In genomic region chr4:41274377-41274979, GRCm38 (mm10) we compare ENCODE assay signal across 8 mouse cellular contexts. TPM values are rescaled to one million over a fixed set of nuclear protein-coding genes. Genes with fewer than 3 reads are reported as not detected.
DNase-seq lines count a peak whose midpoint lies in the region; ATAC-seq and TF ChIP-seq lines count a peak whose summit lies in the region.

No protein-coding gene starts in this region.

- DNase-seq in heart, adult 2 months, result no peak
- DNase-seq in heart, adult 11 months, result no peak
- DNase-seq in ES-CJ7 (ENCODE audit: low read depth, low spot score), result peak; percentile 88
- DNase-seq in intestine, embryonic 14.5 days (ENCODE audit: low spot score), result no peak
- DNase-seq in right cerebral cortex, adult 2 months (ENCODE audit: low spot score in 2 of 2), result no peak
- no peak for DNase-seq in layer of hippocampus, postnatal 14 days (ENCODE audit: low spot score in 2 of 2)

- H3K27me3 ChIP-seq in heart, adult 2 months (ENCODE audit: control insufficient read depth, insufficient read depth, low read length), result no peaks in the 10 kb centered on the region
- no peaks in the 10 kb centered on the region for H3K27me3 ChIP-seq in intestine, embryonic 14.5 days (replicated peaks; ENCODE audit: control insufficient read depth, insufficient read depth, low read length)
- H3K27me3 ChIP-seq in midbrain, embryonic 16.5 days (ENCODE audit: control insufficient read depth, insufficient read depth, low read depth, low read length), result no peaks in the 10 kb centered on the region

- peak overlapping the region; percentile 88 for H3K9ac ChIP-seq in heart, adult 2 months (ENCODE audit: low read depth, low read length)
- H3K9ac ChIP-seq in intestine, embryonic 14.5 days (ENCODE audit: low read length), result peak overlapping the region; percentile 94
- H3K9ac ChIP-seq in midbrain, embryonic 16.5 days (ENCODE audit: low read depth, low read length), result peak overlapping the region; percentile 91

- H3K4me3 ChIP-seq in heart, adult 2 months, result peak overlapping the region; percentile 69
- peak overlapping the region; percentile 97 for H3K4me3 ChIP-seq in embryonic fibroblast, embryonic 13.5 days (ENCODE audit: insufficient read depth, low read length)
- peak overlapping the region; percentile 90 for H3K4me3 ChIP-seq in intestine, embryonic 14.5 days (ENCODE audit: low read depth, low read length)
- peak overlapping the region; percentile 83 for H3K4me3 ChIP-seq in midbrain, embryonic 16.5 days (ENCODE audit: low read depth, low read length)

- no peak for TF ChIP-seq CTCF in heart, adult 2 months (IDR thresholded peaks at IDR 0.05)
- no peak for TF ChIP-seq CTCF in embryonic fibroblast, embryonic 13.5 days (IDR thresholded peaks at IDR 0.05; ENCODE audit: borderline replicate concordance, insufficient read depth, low read length)

- intact Hi-C loops in heart, adult 2 months (cut with DNase I), result loop anchor here (2.0 kb wide), 1 partner anchor 40 kb away; the partner anchor contains the start of gene Dcaf12

- TF ChIP-seq EP300 in heart, adult 2 months (IDR thresholded peaks at IDR 0.05; ENCODE audit: insufficient read depth, low read depth, low read length), result no peak

- peak overlapping the region; percentile 60 for H3K4me2 ChIP-seq in intestine, embryonic 14.5 days (ENCODE audit: low read length)
- peak overlapping the region; percentile 95 for H3K4me2 ChIP-seq in midbrain, embryonic 16.5 days (ENCODE audit: low read length)

- H3K79me2 ChIP-seq in heart, adult 2 months (replicated peaks; ENCODE audit: control insufficient read depth, insufficient read depth, low read length), result peaks cover 3% of the 10 kb centered on the region; the same call in 1 of the 2 replicates

- peak overlapping the region; percentile 94 for H3K27ac ChIP-seq in heart, adult 2 months
- H3K27ac ChIP-seq in embryonic fibroblast, embryonic 13.5 days (ENCODE audit: insufficient read depth, low read length), result peak overlapping the region; percentile 91
- peak overlapping the region; percentile 96 for H3K27ac ChIP-seq in intestine, embryonic 14.5 days (ENCODE audit: low read depth)
- H3K27ac ChIP-seq in midbrain, embryonic 16.5 days (ENCODE audit: low read length), result peak overlapping the region; percentile 94

- TF ChIP-seq POLR2A in heart, adult 2 months (IDR thresholded peaks at IDR 0.05; ENCODE audit: insufficient read depth, low read depth, low read length), result no peak
- no peak for TF ChIP-seq POLR2A in embryonic fibroblast, embryonic 13.5 days (IDR thresholded peaks at IDR 0.05; ENCODE audit: low read depth, low read length)

- H3K9me3 ChIP-seq in intestine, embryonic 14.5 days (ENCODE audit: control insufficient read depth, low read length), result no peaks in the 10 kb centered on the region
- H3K9me3 ChIP-seq in midbrain, embryonic 16.5 days (replicated peaks; ENCODE audit: control insufficient read depth, low read length, poor library complexity, severe bottlenecking), result no peaks in the 10 kb centered on the region

- H3K36me3 ChIP-seq in heart, adult 2 months (ENCODE audit: control insufficient read depth, insufficient read depth, low read length), result no peaks in the 10 kb centered on the region
- peaks cover 8% of the 10 kb centered on the region for H3K36me3 ChIP-seq in intestine, embryonic 14.5 days (ENCODE audit: control insufficient read depth, insufficient read depth, low read length)
- 0 out of 2 replicates have a peak, but pooled peaks cover 4% of the 10 kb centered on the region for H3K36me3 ChIP-seq in midbrain, embryonic 16.5 days (ENCODE audit: control insufficient read depth, insufficient read depth, low read length)

- peaks cover 4% of the 10 kb centered on the region for H3K4me1 ChIP-seq in heart, adult 2 months (ENCODE audit: control insufficient read depth, insufficient read depth, low read length)
- H3K4me1 ChIP-seq in embryonic fibroblast, embryonic 13.5 days (ENCODE audit: control insufficient read depth, insufficient read depth, low read length), result peaks cover 2% of the 10 kb centered on the region; the same call in 1 of the 2 replicates
- H3K4me1 ChIP-seq in intestine, embryonic 14.5 days (replicated peaks; ENCODE audit: control insufficient read depth, insufficient read depth, low read length), result peaks cover 25% of the 10 kb centered on the region
- peaks cover 24% of the 10 kb centered on the region for H3K4me1 ChIP-seq in midbrain, embryonic 16.5 days (ENCODE audit: control insufficient read depth, insufficient read depth, low read length)

- WGBS in heart, adult 2 months, result 2% methylated on average over 17 of the region's 18 CpGs
- WGBS in intestine, embryonic 14.5 days, result 0% methylated on average over 18 of the region's 18 CpGs
- 2% methylated on average over 17 of the region's 18 CpGs for WGBS in midbrain, embryonic 16.5 days

- peak; percentile 74 for ATAC-seq in intestine, embryonic 14.5 days (replicated peaks; ENCODE audit: low FRiP score, low TSS enrichment, low read depth)
- peak; percentile 79 for ATAC-seq in midbrain, embryonic 16.5 days

RNA-seq across cellular contexts. Expression of gene Ubap2, which starts 0.5 kb away (rescaled TPM):
- 10 to 100 TPM; 50.3 to 57.4 TPM for total RNA-seq in heart, adult 2 months (2021)
- 34.0 and 44.5 TPM in 2 replicates for polyA plus RNA-seq in heart, adult 2 months (2012; rRNA removed)
- polyA plus RNA-seq in embryonic fibroblast, embryonic 13.5 days (2011; ENCODE audit: insufficient read length, low read depth, missing spikeins), result 69.0 and 78.8 TPM in 2 replicates
- 55.1 TPM in 2 replicates for polyA plus RNA-seq in intestine, embryonic 14.5 days (2014; fragmentation: Nextera tagmentation; extraction: Ambion mirVana)
- polyA plus RNA-seq in midbrain, embryonic 16.5 days (2015; fragmentation: Nextera tagmentation; extraction: Ambion mirVana), result 56.4 and 57.6 TPM in 2 replicates
- 10 to 100 TPM; 40.7 to 50.6 TPM for total RNA-seq in layer of hippocampus, postnatal 14 days (2021)

RNA-seq across cellular contexts. Expression of gene Dcaf12, which starts 40.2 kb away (rescaled TPM):
- total RNA-seq in heart, adult 2 months (2021), result 10 to 100 TPM; 31.5 to 57.9 TPM
- 26.5 and 32.4 TPM in 2 replicates for polyA plus RNA-seq in heart, adult 2 months (2012; rRNA removed)
- polyA plus RNA-seq in embryonic fibroblast, embryonic 13.5 days (2011; ENCODE audit: insufficient read length, low read depth, missing spikeins), result 40.2 and 40.3 TPM in 2 replicates
- polyA plus RNA-seq in intestine, embryonic 14.5 days (2014; fragmentation: Nextera tagmentation; extraction: Ambion mirVana), result 44.2 and 44.9 TPM in 2 replicates
- polyA plus RNA-seq in midbrain, embryonic 16.5 days (2015; fragmentation: Nextera tagmentation; extraction: Ambion mirVana), result 76.6 and 83.6 TPM in 2 replicates
- total RNA-seq in layer of hippocampus, postnatal 14 days (2021), result 10 to 100 TPM; 51.0 to 54.5 TPM
